Mouse (Mus musculus): ENCODE results near the gene Lyz1.
"Not testable (repeated sequence)": the region's sequence is repeated elsewhere in the genome, so short reads cannot be mapped to it uniquely, and the experiment has no call there.

Lyz1 gene

GRCm38 (mm10) chr10:117287226-117287850, 5.3 kb downstream of the Lyz1 start:
- DNase-seq (ENCODE audit: low spot score in 2 of 2) = no peak

GRCm38 (mm10) chr10:117286366-117286970, 6.2 kb downstream of the Lyz1 start:
- DNase-seq (ENCODE audit: low spot score in 2 of 2) = no peak

GRCm38 (mm10) chr10:117285584-117285983, 7.1 kb downstream of the Lyz1 start:
- not testable (repeated sequence) for DNase-seq (ENCODE audit: low spot score in 2 of 2)

- no peak for DNase-seq (ENCODE audit: low spot score in 2 of 2)
Measured at GRCm38 (mm10) chr10:117284578-117285520, 7.8 kb downstream of the Lyz1 start.

- no peak for DNase-seq (ENCODE audit: low spot score in 2 of 2)
Measured at GRCm38 (mm10) chr10:117283871-117284577, 8.6 kb downstream of the Lyz1 start.

GRCm38 (mm10) chr10:117283196-117283595, 9.5 kb downstream of the Lyz1 start:
- not testable (repeated sequence) for DNase-seq (ENCODE audit: low spot score in 2 of 2)

GRCm38 (mm10) chr10:117282551-117282950, 10.1 kb downstream of the Lyz1 start:
- no peak for DNase-seq (ENCODE audit: low spot score in 2 of 2)

GRCm38 (mm10) chr10:117282049-117282448, 10.6 kb downstream of the Lyz1 start, which contains the start of gene Lyz2:
Gene Lyz2 (minus strand): TSS chr10:117282321.
- DNase-seq (ENCODE audit: low spot score in 2 of 2) = no peak

- no peak for DNase-seq (ENCODE audit: low spot score in 2 of 2)
Measured at GRCm38 (mm10) chr10:117281381-117281920, 11.2 kb downstream of the Lyz1 start.

- no peak for DNase-seq (ENCODE audit: low spot score in 2 of 2)
Measured at GRCm38 (mm10) chr10:117280000-117280399, 12.7 kb downstream of the Lyz1 start.

GRCm38 (mm10) chr10:117278510-117278909, 14.2 kb downstream of the Lyz1 start:
- DNase-seq (ENCODE audit: low spot score in 2 of 2) = not testable (repeated sequence)

GRCm38 (mm10) chr10:117277779-117278178, 14.9 kb downstream of the Lyz1 start:
- DNase-seq (ENCODE audit: low spot score in 2 of 2) = not testable (repeated sequence)

GRCm38 (mm10) chr10:117275681-117276369, 16.8 kb downstream of the Lyz1 start:
- DNase-seq (ENCODE audit: low spot score in 2 of 2) = no peak

GRCm38 (mm10) chr10:117274645-117275044, 18.0 kb downstream of the Lyz1 start:
- not testable (repeated sequence) for DNase-seq (ENCODE audit: low spot score in 2 of 2)

GRCm38 (mm10) chr10:117272023-117272422, 20.6 kb downstream of the Lyz1 start:
- DNase-seq (ENCODE audit: low spot score in 2 of 2) = no peak

- DNase-seq (ENCODE audit: low spot score in 2 of 2) = no peak
Measured at GRCm38 (mm10) chr10:117259870-117260269, 32.8 kb downstream of the Lyz1 start.

GRCm38 (mm10) chr10:117238603-117239002, 54.1 kb downstream of the Lyz1 start, which contains the start of gene 9530003J23Rik:
Gene 9530003J23Rik (minus strand): TSS chr10:117238703.
- no peak for DNase-seq (ENCODE audit: low spot score in 2 of 2)
